In the genomic region with DNA sequence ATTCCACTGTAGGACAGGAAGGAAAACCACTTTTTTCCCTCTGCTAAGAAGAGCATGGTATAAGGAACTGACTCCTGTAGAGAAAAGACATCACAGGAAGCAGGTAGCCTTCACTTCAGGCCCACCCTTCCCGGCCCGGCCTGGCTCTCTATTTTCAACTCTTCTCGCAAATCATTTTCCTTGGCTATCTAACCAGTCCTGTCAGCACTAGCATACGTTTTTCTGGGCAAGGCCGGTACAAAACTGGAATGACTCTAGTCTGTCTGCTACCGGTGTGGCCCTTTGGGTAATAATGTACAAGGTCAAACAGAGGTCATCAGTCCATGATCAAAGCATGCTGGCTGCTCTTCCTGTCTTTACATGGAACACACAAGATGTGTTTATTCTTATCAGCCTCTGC, we compare ENCODE assay signal across 14 mouse cellular contexts.
DNase-seq lines count a peak whose midpoint lies in the region; ATAC-seq and TF ChIP-seq lines count a peak whose summit lies in the region.
"Had no signal": no experiment of that assay in that cellular context is flagged by ENCODE, and none has a peak within 500 bp of the region (broad histone marks: within the 10 kb centered on the region; RNA-seq: fewer than 3 reads in every experiment).

No protein-coding gene starts in this region.

- TF ChIP-seq POLR2A in heart, adult 2 months (IDR thresholded peaks at IDR 0.05; ENCODE audit: insufficient read depth, low read depth, low read length), result no peak

- intact Hi-C loops in heart, adult 2 months (cut with DNase I), result no loop called here

- 7% methylated on average over 6 of the region's 6 CpGs for WGBS in heart, embryonic 15.5 days
- WGBS in heart, adult 2 months, result 11% methylated on average over 6 of the region's 6 CpGs
- whole genome bisulfite sequencing in embryonic facial prominence, embryonic 10.5 days, result 48% methylated on average over 6 of the region's 6 CpGs

- peaks cover 22% of the 10 kb centered on the region for H3K4me1 ChIP-seq in heart, embryonic 15.5 days (replicated peaks)
- H3K4me1 ChIP-seq in heart, adult 2 months (ENCODE audit: control insufficient read depth, insufficient read depth, low read length), result peaks cover 11% of the 10 kb centered on the region
- peaks cover 72% of the 10 kb centered on the region for H3K4me1 ChIP-seq in embryonic facial prominence, embryonic 10.5 days

- no peak overlapping the region for H3K9ac ChIP-seq in heart, embryonic 15.5 days
- no peak overlapping the region for H3K9ac ChIP-seq in heart, adult 2 months (ENCODE audit: low read depth, low read length)
- H3K9ac ChIP-seq: embryonic facial prominence, embryonic 15.5 days; liver, embryonic 13.5 days; midbrain, embryonic 12.5 days had no signal

- H3K36me3 ChIP-seq in heart, embryonic 15.5 days, result no peaks in the 10 kb centered on the region
- peaks cover 5% of the 10 kb centered on the region for H3K36me3 ChIP-seq in heart, adult 2 months (ENCODE audit: control insufficient read depth, insufficient read depth, low read length)
- no peaks in the 10 kb centered on the region for H3K36me3 ChIP-seq in embryonic facial prominence, embryonic 10.5 days (replicated peaks)
- H3K36me3 ChIP-seq: embryonic facial prominence, embryonic 15.5 days; hindbrain, embryonic 10.5 days; liver, embryonic 13.5 days; midbrain, embryonic 12.5 days had no signal

- no peak for ATAC-seq in heart, embryonic 15.5 days (replicated peaks; ENCODE audit: insufficient number of reproducible peaks, insufficient read depth, low FRiP score, low read depth)

- H3K4me2 ChIP-seq in heart, embryonic 15.5 days, result no peak overlapping the region
- H3K4me2 ChIP-seq: embryonic facial prominence, embryonic 15.5 days; liver, embryonic 13.5 days; midbrain, embryonic 12.5 days had no signal

- no peak for TF ChIP-seq EP300 in heart, adult 2 months (IDR thresholded peaks at IDR 0.05; ENCODE audit: insufficient read depth, low read depth, low read length)

- TF ChIP-seq CTCF in heart, adult 2 months (IDR thresholded peaks at IDR 0.05), result no peak

- no peaks in the 10 kb centered on the region for H3K79me2 ChIP-seq in heart, adult 2 months (replicated peaks; ENCODE audit: control insufficient read depth, insufficient read depth, low read length)

- no peak overlapping the region for H3K4me3 ChIP-seq in heart, embryonic 15.5 days
- H3K4me3 ChIP-seq in heart, adult 2 months, result no peak overlapping the region
- H3K4me3 ChIP-seq in embryonic facial prominence, embryonic 10.5 days, result no peak overlapping the region
- H3K4me3 ChIP-seq: embryonic facial prominence, embryonic 15.5 days; hindbrain, embryonic 10.5 days; layer of hippocampus, adult 2 months; liver, embryonic 13.5 days; midbrain, embryonic 12.5 days had no signal

- H3K9me3 ChIP-seq in heart, embryonic 15.5 days (replicated peaks), result no peaks in the 10 kb centered on the region
- no peaks in the 10 kb centered on the region for H3K9me3 ChIP-seq in embryonic facial prominence, embryonic 10.5 days
- H3K9me3 ChIP-seq: embryonic facial prominence, embryonic 15.5 days; hindbrain, embryonic 10.5 days; liver, embryonic 13.5 days; midbrain, embryonic 12.5 days had no signal

- H3K27ac ChIP-seq in heart, embryonic 15.5 days, result peak overlapping the region; percentile 33
- no peak overlapping the region for H3K27ac ChIP-seq in heart, adult 2 months
- peak overlapping the region; percentile 61 for H3K27ac ChIP-seq in embryonic facial prominence, embryonic 10.5 days (replicated peaks)
- H3K27ac ChIP-seq: embryonic facial prominence, embryonic 15.5 days; hindbrain, embryonic 10.5 days; layer of hippocampus, adult 2 months; liver, embryonic 13.5 days; midbrain, embryonic 12.5 days had no signal

- H3K27me3 ChIP-seq in heart, embryonic 15.5 days, result no peaks in the 10 kb centered on the region
- H3K27me3 ChIP-seq in heart, adult 2 months (ENCODE audit: control insufficient read depth, insufficient read depth, low read length), result no peaks in the 10 kb centered on the region
- H3K27me3 ChIP-seq in embryonic facial prominence, embryonic 10.5 days (replicated peaks; ENCODE audit: low read depth, poor library complexity, severe bottlenecking), result no peaks in the 10 kb centered on the region
- H3K27me3 ChIP-seq: embryonic facial prominence, embryonic 15.5 days; liver, embryonic 13.5 days; midbrain, embryonic 12.5 days had no signal

- no peak for DNase-seq in heart, adult 2 months
- peak; percentile 6 for DNase-seq in adrenal gland, adult 8-10 months
- peak; percentile 58 for DNase-seq in embryonic facial prominence, embryonic 10.5 days (ENCODE audit: low spot score)
- peak; percentile 49 to 74 for DNase-seq in kidney, postnatal 25 days
- no peak for DNase-seq in layer of hippocampus, postnatal 25 days (ENCODE audit: extremely low spot score in 1 of 2, low spot score in 1 of 2)
- no peak for DNase-seq in B cell, adult 2 months
- no peak for DNase-seq in right cerebral cortex, postnatal 25 days
- DNase-seq: liver, embryonic 13.5 days; right cerebral cortex, postnatal 14 days had no signal

Comparison
In these comparisons a context has a peak if more than half of its experiments do, and no peak if none do; other contexts are left out.
1. DNase-seq: peak in adrenal gland, adult 8-10 months (single experiment), embryonic facial prominence, embryonic 10.5 days (single experiment) and kidney, postnatal 25 days (2 of 2); none in heart, adult 2 months (0 of 2), layer of hippocampus, postnatal 25 days (0 of 2), B cell, adult 2 months (0 of 2) and right cerebral cortex, postnatal 25 days (single experiment).